Mouse (Mus musculus) cerebellum, postnatal 4 days (tissue): Measurements from ENCODE around the gene Etfa.

Experiments used
- DNase-seq, 2 experiments: peaks; one replicate each; pipeline ENCODE4 v3.0.0; 2022; ENCODE audit warnings: low spot score in 2 of 2, mixed read lengths in 1 of 2

The Etfa gene

DNA sequence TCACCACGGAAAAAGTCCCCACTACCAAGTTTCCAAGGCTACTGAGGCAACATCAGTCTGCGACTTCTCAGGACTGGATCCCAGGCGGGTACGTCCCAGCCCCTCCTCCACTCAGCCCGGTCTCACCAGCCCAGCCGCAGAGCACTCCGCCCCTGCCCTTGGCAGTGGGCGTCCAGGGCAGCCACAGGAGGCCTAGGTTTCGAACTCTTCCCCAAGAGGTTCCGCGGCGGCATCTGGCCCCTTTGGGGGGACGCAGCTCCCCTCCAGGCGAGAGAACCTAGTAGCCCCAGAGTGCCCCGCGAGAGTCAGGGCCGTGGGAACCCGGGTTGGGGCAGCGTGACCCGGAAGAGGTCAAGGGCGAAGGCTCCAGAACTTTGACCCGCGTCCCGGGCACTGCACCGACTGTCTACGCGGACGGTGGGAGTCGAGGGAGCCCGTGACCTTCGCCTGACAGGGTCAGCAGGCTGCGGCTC is 486 bp downstream of the Etfa start:
- no peak for DNase-seq

DNA sequence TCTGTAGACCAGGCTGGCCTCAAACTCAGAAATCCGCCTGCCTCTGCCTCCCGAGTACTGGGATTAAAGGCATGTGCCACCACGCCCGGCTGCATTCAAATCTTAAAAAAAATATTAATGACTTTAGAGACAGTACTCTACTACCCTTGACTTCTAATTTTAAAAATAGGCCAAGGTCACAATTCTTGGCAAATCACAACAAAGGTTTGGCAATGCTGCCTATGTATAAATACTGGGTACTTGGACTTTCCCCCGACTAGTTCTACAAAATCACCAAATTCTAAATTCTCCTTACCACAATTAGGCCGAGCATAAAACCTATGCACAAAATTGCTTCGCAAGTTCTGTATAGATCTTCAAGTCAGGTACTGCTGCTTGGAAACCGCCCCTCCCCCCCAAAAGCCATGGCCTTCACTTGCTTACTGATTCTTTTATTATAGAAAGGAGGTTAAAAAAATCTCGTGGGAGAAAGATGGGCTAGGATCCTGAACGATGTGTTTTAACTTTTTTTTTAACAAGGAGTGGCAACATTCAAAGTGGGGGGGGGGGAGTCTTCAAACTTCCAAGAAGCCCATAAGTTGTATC is 1.3 kb downstream of the Etfa start:
- no peak for DNase-seq

DNA sequence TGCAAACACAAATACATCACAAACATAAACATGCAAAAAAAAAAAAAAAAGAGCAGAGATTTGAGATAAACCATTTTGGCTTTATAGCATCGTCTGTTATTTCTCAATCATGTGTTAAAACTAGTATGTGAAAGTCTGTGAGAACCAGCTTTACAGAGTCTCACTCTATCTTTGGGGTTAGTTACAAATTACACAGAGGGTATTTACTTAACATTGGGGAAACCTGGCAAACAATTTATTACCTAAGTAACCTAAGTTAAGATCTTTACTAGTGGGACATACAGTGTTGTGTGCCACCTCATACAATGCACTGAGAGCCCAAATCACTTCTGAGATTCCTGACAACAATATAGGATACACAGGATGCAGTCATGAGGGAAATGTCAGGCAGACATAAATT is 2.3 kb downstream of the Etfa start:
- DNase-seq, result no peak

DNA sequence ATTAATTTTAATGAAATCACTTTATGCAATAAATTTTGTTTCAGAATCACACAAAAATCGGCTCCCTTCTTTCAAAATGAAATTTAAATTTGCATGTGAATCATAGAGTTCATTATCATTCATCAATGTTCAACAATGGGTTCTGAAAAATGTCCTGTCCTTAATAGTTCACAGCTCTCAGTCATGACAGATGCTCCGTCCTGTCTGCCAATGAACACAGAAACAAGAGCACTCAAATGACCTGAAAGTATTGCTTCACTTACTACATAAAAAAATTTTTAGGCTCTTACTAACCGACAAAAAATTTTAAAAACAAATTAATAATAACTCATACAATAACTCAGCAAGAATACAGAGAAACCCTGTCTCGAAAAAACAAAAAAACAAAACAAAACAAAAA is 3.3 kb downstream of the Etfa start:
- DNase-seq, result no peak

DNA sequence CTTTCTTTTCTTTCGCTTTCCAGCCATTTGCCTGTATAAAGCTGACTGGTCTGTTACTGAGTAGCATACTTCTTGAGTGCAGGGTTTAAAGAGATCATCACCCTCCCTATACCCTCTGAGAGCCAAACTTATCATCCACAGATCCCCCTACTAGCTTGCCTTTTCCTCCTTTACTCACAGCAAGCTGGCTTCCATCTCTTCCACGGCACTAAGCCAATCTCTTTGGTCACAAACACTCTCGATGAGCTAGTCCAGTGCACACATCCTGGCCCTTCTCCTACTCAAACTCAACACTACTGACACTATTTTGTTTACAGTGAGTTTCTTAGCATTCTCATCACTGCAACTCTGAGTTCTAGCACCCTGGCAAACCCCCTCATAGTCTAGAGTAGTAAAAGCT is 4.1 kb downstream of the Etfa start:
- no peak for DNase-seq

DNA sequence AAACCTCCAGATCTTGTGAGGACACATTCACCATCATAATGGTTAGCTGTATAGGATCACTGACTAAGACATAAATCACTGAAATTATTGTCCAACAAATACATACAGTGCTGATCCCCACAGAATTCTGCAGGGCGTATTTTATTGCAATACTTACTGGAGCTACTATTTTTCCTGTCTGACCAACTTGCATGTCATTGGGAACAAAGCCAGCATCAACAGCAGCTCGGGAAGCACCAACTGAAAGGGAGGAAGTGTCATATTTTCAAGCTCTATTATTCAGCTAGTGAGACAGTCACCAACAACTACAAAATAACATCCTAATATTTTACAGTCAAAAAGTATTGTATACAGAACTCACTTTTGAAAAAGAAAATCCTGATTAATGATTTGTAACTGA is 29.9 kb downstream of the Etfa start:
- no peak for DNase-seq

DNA sequence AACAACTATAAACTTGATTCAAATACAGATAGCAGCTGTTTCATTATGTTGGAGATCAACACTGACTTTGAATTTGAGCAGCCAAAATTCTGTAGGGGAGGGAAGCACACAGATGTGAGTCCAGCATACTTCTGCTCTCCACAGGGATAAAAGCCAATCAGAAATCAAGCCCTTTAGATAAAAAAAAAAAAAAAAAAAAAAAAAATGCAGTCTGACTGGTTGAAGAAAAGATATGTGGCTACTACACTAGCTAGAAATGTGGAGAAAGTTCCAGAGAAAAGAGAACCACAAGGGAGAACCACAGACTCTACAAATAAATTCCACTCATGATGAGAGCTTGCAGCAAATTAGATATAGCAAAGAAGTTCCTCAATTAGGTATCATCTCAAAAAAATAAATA is 33.3 kb downstream of the Etfa start:
- DNase-seq, result no peak

DNA sequence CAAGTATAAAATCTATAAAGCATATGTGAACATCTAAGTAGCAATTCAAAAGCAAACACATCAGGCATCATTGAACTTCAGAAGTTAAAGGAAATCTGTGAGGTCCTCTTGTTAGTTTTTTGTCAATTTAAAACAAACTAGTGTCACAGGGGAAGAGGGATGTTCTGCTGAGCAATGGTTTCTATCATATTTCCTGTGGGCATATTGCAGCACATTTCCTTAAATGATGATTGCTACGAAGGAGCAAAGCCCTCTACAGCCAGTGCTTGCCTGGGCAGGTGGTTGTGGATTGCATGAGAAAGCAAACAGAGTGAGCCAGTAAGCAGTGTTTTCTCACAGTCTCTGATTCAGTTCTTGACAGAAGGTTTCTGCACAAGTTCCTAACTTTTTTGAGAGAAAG is 36.0 kb downstream of the Etfa start:
- DNase-seq, result no peak

DNA sequence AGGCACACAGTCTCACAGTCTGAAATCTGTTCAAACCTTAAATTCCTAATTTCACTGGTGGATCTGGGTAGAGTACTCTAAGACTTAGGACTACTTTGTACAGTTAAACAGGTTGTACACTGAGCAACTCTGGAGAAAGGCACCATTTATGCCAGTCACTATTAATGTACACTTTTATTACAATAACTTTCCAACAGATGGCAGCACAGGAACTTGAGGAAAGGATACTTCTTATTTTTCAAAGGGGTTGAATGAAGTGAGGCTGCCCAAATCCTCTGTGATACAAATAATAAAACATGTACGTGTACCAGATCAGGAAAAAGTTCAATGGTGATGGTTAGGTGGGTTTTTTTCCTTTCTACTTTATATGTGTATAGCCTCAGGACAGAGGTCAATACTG is 43.6 kb downstream of the Etfa start:
- no peak for DNase-seq

DNA sequence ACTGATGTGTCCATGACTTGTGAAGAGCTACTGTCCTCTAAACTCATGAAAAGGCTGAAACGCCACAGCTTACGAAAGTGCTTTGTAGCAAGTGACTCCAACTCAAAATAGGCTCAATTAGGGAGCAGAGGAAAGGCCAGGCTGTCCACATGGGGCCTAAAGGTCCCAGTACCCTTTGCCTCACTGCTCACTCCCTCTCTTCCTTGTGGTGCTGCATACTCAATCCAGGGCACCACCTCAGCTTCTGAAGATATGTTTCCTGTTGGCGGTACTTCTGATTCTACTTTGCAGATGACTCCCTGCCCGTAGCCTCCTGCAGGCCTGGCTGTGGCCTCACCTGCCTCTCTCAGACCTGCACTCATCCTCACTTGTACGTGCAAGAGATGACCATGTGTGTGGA is 58.7 kb downstream of the Etfa start:
- DNase-seq, result no peak

DNA sequence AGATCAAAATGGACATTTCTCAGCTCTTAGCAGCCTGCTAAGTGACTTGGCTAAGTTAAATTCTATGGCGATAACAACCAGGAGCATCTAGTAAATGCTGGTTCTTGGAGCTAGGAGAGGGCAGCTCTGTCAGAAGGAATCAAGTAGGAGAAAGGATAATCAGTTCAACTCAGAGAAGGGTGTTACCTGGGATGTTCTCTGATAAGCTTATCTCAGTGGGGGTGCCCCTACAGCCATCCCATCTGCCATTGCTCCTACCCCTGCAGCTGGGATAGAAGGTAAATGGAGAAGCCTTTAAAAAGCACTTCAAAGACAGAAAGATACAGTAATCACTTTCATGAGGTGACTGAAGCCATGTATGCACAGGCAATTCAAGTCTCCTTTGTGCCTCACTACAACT is 59.1 kb downstream of the Etfa start:
- DNase-seq, result no peak

DNA sequence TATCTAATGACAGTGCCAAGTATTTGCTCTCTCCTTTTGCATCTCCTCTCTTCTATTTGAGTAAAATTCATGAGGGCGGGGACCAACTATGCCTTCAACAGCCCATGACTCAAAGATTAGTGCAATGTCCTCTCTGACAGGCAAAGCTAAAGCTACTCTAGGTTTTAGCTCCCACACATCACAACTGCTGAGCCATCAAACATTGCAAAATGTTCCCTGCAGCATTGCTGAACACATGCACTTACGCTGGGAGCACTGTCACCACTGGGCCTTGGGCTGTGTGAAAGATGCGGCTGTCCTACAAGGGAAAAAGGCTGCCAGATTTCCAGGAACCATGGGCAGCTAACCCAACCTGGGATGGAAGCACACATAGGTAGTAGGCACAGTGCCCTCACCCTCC is 60.6 kb downstream of the Etfa start:
- no peak for DNase-seq

DNA sequence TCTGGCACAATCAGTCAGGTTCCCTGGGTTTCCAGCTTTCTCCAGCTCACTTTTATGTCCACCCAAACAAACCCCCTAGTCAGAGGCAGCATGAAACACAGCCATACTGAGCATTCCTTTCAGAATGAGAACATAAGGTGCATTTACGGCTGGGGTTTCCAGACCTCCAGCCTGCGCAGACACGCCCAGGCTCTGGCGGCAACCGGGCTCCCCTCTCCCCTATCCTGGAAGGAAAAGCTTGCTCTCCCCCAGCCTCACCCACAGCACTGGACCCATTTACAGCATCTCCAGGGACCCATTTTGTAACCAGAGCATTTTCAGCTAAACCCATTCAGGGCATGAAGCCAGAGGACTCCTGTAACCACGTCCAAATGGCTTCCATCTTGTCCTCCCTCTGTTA is 62.0 kb downstream of the Etfa start:
- DNase-seq, result no peak

DNA sequence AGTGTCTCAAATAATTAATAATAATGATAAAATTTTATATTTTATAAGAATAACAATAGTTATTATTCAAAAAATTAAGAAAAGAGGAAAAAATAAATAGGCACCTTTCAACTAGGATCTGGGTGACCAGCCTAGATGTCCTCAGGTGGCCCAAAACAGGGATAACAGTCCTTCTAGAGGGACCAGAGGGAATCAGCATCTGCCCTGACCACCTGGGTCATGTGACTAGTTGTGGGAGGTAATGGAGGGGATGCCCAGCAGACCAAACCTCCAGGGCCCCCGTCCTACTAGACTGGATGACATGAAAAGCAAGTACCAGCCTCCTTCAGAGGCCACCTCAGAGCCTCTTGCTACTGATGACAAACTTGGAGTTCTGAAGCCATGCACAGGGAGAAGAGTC is 62.9 kb downstream of the Etfa start:
- no peak for DNase-seq

DNA sequence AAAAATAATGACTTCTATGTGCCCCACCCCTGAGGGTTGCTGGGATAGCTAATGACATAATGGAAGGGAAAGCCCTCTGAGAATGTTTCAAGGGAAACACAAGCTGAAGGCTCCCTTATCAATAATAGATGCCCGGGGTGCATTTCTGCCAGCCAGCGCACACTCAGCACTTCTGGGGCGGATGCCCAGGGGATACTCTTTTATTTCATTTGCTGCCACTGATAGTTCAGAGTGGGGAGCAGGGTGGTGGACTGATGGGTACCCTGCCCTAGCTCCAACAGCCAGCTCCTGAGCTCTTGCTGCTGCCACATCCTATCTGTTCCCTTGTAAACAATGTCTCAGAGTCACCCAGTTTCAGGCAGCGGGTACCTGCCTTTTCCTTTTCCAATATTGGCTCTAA is 64.5 kb downstream of the Etfa start:
- DNase-seq, result no peak

DNA sequence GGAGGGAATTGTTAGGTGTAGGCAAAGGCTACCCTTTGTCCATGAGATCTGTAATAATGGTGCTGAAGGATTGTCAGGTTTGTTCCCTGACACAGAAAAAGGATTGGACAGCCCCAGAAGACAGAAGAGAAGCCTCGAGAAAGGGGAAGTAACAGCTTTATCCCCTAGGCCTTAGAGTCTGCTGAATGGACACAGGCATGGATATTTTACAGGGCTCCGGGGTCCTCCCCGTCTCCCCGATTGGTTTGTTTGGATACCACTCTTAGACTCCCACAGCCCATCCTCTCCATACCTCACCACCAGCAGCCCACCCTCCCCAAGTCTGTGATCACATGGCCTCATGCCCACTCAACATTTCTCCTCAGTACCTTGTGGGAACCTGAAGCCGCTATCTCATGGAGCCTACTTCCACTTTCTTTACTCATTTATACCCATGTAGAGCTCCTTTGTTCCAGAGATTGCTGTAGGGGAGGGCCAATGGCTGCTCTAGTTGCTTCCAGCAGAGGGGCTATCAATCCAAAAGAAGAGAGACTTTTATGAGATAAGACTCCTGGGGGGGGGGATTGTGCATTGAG is 72.8 kb downstream of the Etfa start:
- peak in 1 of 2 experiments; percentile 15 for DNase-seq

DNA sequence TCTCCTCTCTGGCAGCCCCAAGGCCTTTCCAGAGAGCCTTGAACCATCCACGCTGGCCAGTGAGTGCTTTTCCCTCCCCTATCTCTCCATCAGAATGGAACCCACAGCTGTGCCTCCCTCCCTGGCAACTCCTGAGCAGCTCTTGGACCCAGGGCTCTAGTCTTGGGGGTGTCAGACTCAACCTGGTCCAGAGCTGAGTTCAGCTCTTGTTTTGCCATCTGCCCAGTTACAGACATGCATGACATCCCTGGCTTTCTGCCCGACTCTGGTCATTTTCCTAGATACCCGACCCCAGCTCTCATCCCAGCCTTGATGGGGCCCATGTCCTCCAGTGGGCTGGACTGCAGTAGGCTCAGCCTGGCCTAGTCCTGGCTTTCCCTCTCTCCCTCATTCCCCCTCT is 73.6 kb downstream of the Etfa start:
- peak in 1 of 2 experiments; percentile 16 for DNase-seq

DNA sequence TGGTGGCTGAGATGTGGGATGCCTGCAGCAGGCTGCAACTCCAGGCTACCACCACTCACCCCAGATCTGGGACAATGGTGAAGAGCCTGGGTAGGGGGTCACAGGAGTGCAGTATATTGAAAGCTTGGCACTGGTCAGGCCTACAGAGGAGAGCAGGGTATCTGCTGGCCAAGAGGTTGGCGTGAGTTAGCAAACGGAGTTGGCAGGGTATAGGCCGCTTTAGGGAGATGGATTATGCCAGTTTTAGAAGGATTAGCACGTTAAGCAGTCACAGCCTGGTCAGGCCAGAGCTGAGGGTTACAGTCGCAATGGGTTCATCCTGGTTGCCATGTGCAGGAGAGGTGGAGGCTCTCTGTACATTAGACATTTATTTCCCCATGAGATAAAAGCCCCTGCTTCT is 78.2 kb downstream of the Etfa start:
- DNase-seq, result no peak

DNA sequence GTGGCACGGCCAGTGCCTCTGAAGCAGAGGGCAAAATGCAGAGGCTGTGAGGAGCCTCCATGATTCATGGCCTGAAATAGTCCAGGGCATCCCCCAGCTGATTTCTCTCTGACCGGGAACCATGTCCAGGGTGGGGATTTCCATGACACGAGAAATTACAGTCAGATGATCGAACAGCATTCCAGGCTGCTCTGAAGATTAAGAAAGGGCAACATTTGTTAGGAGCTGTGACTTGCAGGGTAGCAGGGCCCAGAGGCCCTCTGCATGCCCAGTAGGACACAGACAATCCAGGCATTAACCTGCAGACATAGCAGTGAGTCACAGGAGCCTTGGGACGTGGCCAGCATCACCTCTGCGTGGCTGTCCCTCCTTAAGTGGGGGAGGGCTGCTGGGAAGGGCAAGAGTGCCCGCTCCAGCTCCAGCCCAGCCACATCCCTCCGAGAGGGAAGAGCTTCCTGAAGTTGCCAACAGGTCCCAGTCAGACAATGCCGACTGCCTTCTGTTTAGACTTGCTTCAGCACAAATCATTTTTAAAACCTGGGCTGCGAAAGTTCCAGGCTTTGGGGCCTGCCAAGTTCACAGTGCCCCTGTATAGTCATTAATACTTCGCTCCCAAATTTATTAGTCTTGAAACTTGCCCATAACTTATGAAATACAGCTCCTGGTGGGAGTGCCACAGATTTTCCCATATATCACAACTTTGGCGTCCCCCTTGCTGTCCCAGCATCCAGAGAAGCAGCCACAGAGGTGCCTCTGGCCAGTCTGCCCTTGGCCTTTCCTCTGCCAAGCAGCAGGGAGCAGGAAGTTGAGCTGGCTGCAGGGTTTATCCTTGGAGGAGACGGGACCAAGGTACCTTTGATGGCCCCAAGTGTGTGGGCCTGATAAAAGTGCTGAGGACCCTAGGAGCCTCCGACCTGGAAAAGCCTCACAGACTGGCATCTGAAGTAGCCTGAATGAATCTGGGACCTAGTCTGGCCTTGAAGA is 79.4 kb downstream of the Etfa start:
- no peak for DNase-seq

DNA sequence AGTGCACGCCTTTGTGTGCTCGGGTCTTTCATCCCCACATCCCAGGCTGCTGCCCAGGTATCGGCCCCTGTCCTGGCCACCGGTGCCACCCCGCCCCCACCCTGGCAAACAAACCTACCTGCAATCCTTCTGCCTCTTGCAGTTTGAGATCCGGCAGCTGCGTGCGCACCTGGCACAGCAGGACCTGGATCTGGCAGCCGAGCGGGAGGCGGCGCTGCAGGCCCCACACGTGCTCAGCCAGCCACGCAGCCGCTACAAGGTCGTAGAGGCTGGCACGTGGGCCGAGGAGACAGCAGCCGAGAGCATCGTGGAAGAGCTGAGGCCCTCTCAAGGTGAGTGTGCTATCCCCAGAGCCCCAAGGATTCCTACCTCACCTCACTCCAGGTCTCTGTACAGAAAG is 81.9 kb downstream of the Etfa start:
- no peak for DNase-seq

DNA sequence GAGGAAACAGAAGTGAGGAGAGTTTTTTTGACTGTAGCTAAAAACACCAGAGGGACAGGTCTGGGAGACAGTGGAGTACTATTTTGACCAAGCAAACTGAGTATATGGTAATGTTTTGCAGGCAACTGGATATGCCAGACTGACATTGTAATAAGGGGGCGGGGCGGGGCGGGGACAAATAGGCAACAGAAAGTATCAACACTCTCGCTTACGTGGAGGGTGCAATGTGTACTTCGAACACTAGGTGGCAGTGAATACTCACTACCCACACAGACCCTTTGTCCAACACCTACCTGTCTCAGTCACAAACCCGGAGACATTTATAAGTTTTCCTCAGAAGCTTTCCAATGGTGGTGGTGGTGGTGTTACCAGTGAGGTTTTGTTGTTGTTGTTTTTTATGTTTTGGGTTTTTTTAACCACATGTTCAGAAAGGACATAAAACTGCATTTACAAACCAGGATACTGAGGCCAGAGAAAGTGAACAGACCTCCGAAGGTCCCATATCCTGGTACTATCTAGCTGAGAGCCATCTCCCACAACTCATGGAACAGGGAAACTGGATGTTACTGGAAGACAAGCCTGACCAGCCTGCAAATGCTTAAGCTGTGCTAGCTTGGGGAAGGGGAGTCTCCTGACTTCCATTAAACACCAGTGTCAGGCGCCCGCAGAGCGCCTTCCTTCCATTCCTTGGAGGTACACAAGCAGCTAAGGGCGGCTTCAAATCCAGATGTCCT is 82.6 kb downstream of the Etfa start:
- DNase-seq, result peak in 1 of 2 experiments; percentile 77

DNA sequence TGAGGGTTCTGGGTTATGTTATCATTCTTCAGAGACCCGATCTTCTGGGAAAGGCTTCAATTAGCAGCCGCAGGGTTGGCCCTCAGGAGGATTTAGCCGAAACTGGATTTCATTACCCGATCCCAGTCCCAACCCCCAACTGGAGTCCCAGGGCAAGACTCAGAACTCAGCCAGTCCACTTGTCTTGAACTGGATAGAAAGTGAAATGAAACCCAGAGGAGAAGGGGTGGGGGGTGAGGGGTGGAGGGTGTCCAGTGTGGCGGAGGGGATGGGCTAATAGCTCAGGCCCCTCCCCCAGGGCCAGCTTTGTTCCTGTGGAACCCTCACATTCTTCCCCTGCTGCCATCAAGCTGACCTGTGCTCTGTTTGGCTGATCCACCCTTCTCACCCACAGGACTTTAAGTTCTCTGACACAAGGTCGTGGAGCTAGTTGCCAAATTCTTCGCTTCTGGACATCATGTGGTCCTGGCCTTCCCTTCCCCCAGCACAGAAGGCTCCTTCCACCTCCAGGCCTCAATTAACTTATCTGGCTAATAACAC is 86.7 kb downstream of the Etfa start:
- no peak for DNase-seq
